Mouse (Mus musculus): ENCODE measurements at regions not wholly inside any gene's neighbourhood (a gene's known extent, or its start where the extent isn't known, plus 50 kb on each side); places are given as distances from the start of the nearest gene placed in this dataset.

- TF ChIP-seq POLR2A (IDR thresholded peaks at IDR 0.05; ENCODE audit: low read depth, low read length) (no peak), CTCF (IDR thresholded peaks at IDR 0.05; ENCODE audit: extremely low read depth, insufficient read length, insufficient replicate concordance, low read depth, low read length) (no peak)
Observed at GRCm38 (mm10) chr9:88120963-88121570, 205.9 kb upstream of the Nt5e start.

Measured in small intestine, adult 2 months (tissue).